ENCODE assay signal across 8 mouse cellular contexts in the genomic region with DNA sequence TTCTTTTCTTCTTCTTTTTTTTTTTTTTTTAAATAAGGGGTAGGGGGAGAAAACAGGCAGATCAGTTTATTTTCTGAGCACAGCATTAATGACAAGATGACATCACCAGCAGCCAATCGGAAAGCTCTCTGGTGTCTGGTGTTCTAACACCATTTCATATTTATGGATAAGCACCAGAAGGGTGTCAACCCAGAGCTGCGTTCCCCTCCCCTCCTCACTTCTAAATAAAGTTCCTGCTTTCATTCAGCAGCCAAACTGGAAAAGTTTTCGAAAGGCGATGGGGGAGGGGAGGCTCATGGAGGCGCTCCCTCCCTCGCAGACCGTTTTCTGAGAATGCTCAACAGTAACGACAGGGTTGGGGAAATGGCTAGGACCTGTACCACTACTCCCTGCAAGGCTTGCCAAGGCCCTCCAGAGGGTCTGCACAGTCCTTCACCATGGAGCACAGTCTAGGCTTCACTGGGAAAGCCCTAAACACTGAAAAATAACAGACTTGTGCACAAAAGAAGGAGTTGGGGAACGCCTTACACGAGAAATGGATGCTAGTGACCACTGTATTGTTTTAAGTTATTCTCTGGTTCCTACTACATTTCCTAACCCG.
DNase-seq lines count a peak whose midpoint lies in the region; ATAC-seq and TF ChIP-seq lines count a peak whose summit lies in the region.

No protein-coding gene starts in this region.

- H3K27me3 ChIP-seq in kidney, adult 2 months (replicated peaks; ENCODE audit: control insufficient read depth, insufficient read depth, low read length) = no peaks in the 10 kb centered on the region
- H3K27me3 ChIP-seq in embryonic facial prominence, embryonic 13.5 days = no peaks in the 10 kb centered on the region
- no peaks in the 10 kb centered on the region for H3K27me3 ChIP-seq in heart, embryonic 13.5 days (replicated peaks)
- H3K27me3 ChIP-seq in neural tube, embryonic 14.5 days (ENCODE audit: control insufficient read depth, insufficient read depth, low read length) = no peaks in the 10 kb centered on the region

- no peak for ATAC-seq in embryonic facial prominence, embryonic 13.5 days (ENCODE audit: insufficient number of reproducible peaks, insufficient read depth, low FRiP score, low TSS enrichment, low read depth)
- ATAC-seq in heart, embryonic 13.5 days (ENCODE audit: extremely low read depth, insufficient number of reproducible peaks, low FRiP score, low TSS enrichment) = peak; percentile 27; the same call in 1 of the 2 replicates
- peak; percentile 44; the same call in 1 of the 2 replicates for ATAC-seq in neural tube, embryonic 14.5 days (ENCODE audit: low read depth)

- no peak for TF ChIP-seq POLR2A in kidney, adult 2 months (IDR thresholded peaks at IDR 0.05; ENCODE audit: low read depth, low read length)

- no peaks in the 10 kb centered on the region for H3K9me3 ChIP-seq in embryonic facial prominence, embryonic 13.5 days
- no peaks in the 10 kb centered on the region for H3K9me3 ChIP-seq in heart, embryonic 13.5 days
- no peaks in the 10 kb centered on the region for H3K9me3 ChIP-seq in neural tube, embryonic 14.5 days (ENCODE audit: control insufficient read depth, low read length)

- no peak for DNase-seq in kidney, adult 2 months
- no peak for DNase-seq in kidney, adult 18-20 months
- DNase-seq in left cerebral cortex, adult 9 months (ENCODE audit: low spot score in 2 of 2) = peak; percentile 37 to 43
- no peak for DNase-seq in adrenal gland, postnatal 36 days
- DNase-seq in cerebellum, adult 9-10 months = no peak

- H3K4me1 ChIP-seq in kidney, adult 2 months (ENCODE audit: control insufficient read depth, insufficient read depth, low read length) = peaks cover 4% of the 10 kb centered on the region; the same call in 1 of the 2 replicates
- H3K4me1 ChIP-seq in embryonic facial prominence, embryonic 13.5 days = peaks cover 44% of the 10 kb centered on the region
- peaks cover 52% of the 10 kb centered on the region for H3K4me1 ChIP-seq in heart, embryonic 13.5 days
- H3K4me1 ChIP-seq in neural tube, embryonic 14.5 days (ENCODE audit: control insufficient read depth, insufficient read depth, low read length) = peaks cover 35% of the 10 kb centered on the region

- no peak for TF ChIP-seq CTCF in kidney, adult 2 months (conservative IDR thresholded peaks at IDR 0.05; ENCODE audit: insufficient read depth, insufficient read length, low read depth, low read length)

- peak overlapping the region; percentile 7; the same call in 1 of the 2 replicates for H3K4me2 ChIP-seq in embryonic facial prominence, embryonic 13.5 days
- peak overlapping the region; percentile 58 for H3K4me2 ChIP-seq in heart, embryonic 13.5 days
- no peak overlapping the region for H3K4me2 ChIP-seq in neural tube, embryonic 14.5 days (ENCODE audit: low read depth, low read length)

- H3K4me3 ChIP-seq in kidney, adult 2 months (ENCODE audit: insufficient read depth, low read depth, low read length) = no peak overlapping the region
- H3K4me3 ChIP-seq in embryonic facial prominence, embryonic 13.5 days = no peak overlapping the region
- peak overlapping the region; percentile 25 for H3K4me3 ChIP-seq in heart, embryonic 13.5 days
- no peak overlapping the region for H3K4me3 ChIP-seq in neural tube, embryonic 14.5 days (ENCODE audit: low read depth, low read length)

- H3K36me3 ChIP-seq in kidney, adult 2 months (ENCODE audit: control insufficient read depth, insufficient read depth, low read length) = no peaks in the 10 kb centered on the region
- H3K36me3 ChIP-seq in embryonic facial prominence, embryonic 13.5 days = no peaks in the 10 kb centered on the region
- H3K36me3 ChIP-seq in heart, embryonic 13.5 days = no peaks in the 10 kb centered on the region
- no peaks in the 10 kb centered on the region for H3K36me3 ChIP-seq in neural tube, embryonic 14.5 days (ENCODE audit: control insufficient read depth, insufficient read depth, low read length)

- H3K9ac ChIP-seq in embryonic facial prominence, embryonic 13.5 days = no peak overlapping the region
- peak overlapping the region; percentile 65 for H3K9ac ChIP-seq in heart, embryonic 13.5 days
- no peak overlapping the region for H3K9ac ChIP-seq in neural tube, embryonic 14.5 days (replicated peaks; ENCODE audit: low read depth, low read length)

- 49% methylated on average over 11 of the region's 11 CpGs for WGBS in kidney, adult 2 months
- 41% methylated on average over 11 of the region's 11 CpGs for WGBS in embryonic facial prominence, embryonic 13.5 days
- 27% methylated on average over 11 of the region's 11 CpGs for WGBS in heart, embryonic 13.5 days
- 37% methylated on average over 11 of the region's 11 CpGs for WGBS in neural tube, embryonic 14.5 days

- 0 out of 2 replicates have a peak overlapping the region, but pooled peaks have one; percentile 28 for H3K27ac ChIP-seq in kidney, adult 2 months (ENCODE audit: insufficient read depth, low read depth, low read length)
- no peak overlapping the region for H3K27ac ChIP-seq in embryonic facial prominence, embryonic 13.5 days
- peak overlapping the region; percentile 71 for H3K27ac ChIP-seq in heart, embryonic 13.5 days (replicated peaks)
- peak overlapping the region; percentile 40; the same call in 1 of the 2 replicates for H3K27ac ChIP-seq in neural tube, embryonic 14.5 days (ENCODE audit: low read depth, low read length)

Comparison
In these comparisons a context has a peak if more than half of its experiments do, and no peak if none do; other contexts are left out.
1. DNase-seq: peak in left cerebral cortex, adult 9 months (2 of 2); none in kidney, adult 2 months (single experiment), kidney, adult 18-20 months (single experiment), adrenal gland, postnatal 36 days (0 of 2) and cerebellum, adult 9-10 months (single experiment).